Mouse (Mus musculus) embryonic facial prominence, embryonic 15.5 days (tissue): ENCODE data around the gene Cdk14. TPM values are rescaled to one million over a fixed set of nuclear protein-coding genes. Genes with fewer than 3 reads are reported as not detected.

Experiments used
- ATAC-seq: fragments of 200-750 bp; cut with Nextera tagmentation; 2 replicates; pipeline ENCODE4 v1.8.0; 2017; ENCODE audit warnings: low read depth, moderate TSS enrichment; ENCODE audit not compliant: insufficient number of reproducible peaks, low FRiP score, low TSS enrichment
- H3K27ac ChIP-seq: fragments of 300-500 bp; sonication (generic); replicated peaks from 2 replicates; pipeline ENCODE4 v1.5.1; 2015; ENCODE audit warnings: mild to moderate bottlenecking, inconsistent platforms
- H3K27me3 ChIP-seq: fragments of 300-500 bp; sonication (generic); 2 replicates; pipeline ENCODE4 v1.6.1; 2015; ENCODE audit warnings: inconsistent platforms
- H3K36me3 ChIP-seq: fragments of 300-500 bp; sonication (generic); 2 replicates; pipeline ENCODE4 v1.6.1; 2015; ENCODE audit warnings: mild to moderate bottlenecking, inconsistent platforms
- H3K4me1 ChIP-seq: fragments of 300-500 bp; sonication (generic); 2 replicates; pipeline ENCODE4 v1.6.1; 2015; ENCODE audit warnings: inconsistent platforms
- H3K4me2 ChIP-seq: fragments of 300-500 bp; sonication (generic); replicated peaks from 2 replicates; pipeline ENCODE4 v1.6.1; 2015; ENCODE audit warnings: mild to moderate bottlenecking, inconsistent platforms
- H3K4me3 ChIP-seq: fragments of 300-500 bp; sonication (generic); replicated peaks from 2 replicates; pipeline ENCODE4 v1.5.1; 2015; ENCODE audit warnings: mild to moderate bottlenecking, inconsistent platforms
- H3K9ac ChIP-seq: fragments of 300-500 bp; sonication (generic); 2 replicates; pipeline ENCODE4 v1.6.1; 2015; ENCODE audit warnings: inconsistent platforms
- H3K9me3 ChIP-seq: fragments of 300-500 bp; sonication (generic); replicated peaks from 2 replicates; pipeline ENCODE4 v1.6.1; 2016; ENCODE audit warnings: inconsistent platforms
- WGBS: fragments of 180-500 bp; shearing (Covaris S2); methylation state at CpG from one replicate; pipeline ENCODE4 v1.1.7; 2015; 5-methylcytosine and 5-hydroxymethylcytosine counted together
- polyA plus RNA-seq: library from polyadenylated mRNA; unstranded; fragments of >200 nt; fragmentation: Nextera tagmentation; extraction: Ambion mirVana; gene quantifications from 2 replicates; pipeline ENCODE4 v1.2.1, GENCODE M21; 2015

Cdk14 gene
- polyA plus RNA-seq, 1 experiment from 2014 or later: 24.5 TPM

GRCm38 (mm10) chr5:5013783-5014182 is 406.3 kb downstream of the Cdk14 start:
- H3K27ac ChIP-seq: no peak overlapping the region
- H3K4me1 ChIP-seq: peaks cover 9% of the 10 kb centered on the region; the same call in 1 of the 2 replicates
- no peak for ATAC-seq
- H3K9me3 ChIP-seq: no peaks in the 10 kb centered on the region
- H3K4me2 ChIP-seq: no peak overlapping the region
- no peak overlapping the region for H3K4me3 ChIP-seq
- H3K9ac ChIP-seq: no peak overlapping the region
- 75% methylated on average over 3 of the region's 3 CpGs for WGBS
- H3K27me3 ChIP-seq: no peaks in the 10 kb centered on the region
- H3K36me3 ChIP-seq: no peaks in the 10 kb centered on the region

DNA sequence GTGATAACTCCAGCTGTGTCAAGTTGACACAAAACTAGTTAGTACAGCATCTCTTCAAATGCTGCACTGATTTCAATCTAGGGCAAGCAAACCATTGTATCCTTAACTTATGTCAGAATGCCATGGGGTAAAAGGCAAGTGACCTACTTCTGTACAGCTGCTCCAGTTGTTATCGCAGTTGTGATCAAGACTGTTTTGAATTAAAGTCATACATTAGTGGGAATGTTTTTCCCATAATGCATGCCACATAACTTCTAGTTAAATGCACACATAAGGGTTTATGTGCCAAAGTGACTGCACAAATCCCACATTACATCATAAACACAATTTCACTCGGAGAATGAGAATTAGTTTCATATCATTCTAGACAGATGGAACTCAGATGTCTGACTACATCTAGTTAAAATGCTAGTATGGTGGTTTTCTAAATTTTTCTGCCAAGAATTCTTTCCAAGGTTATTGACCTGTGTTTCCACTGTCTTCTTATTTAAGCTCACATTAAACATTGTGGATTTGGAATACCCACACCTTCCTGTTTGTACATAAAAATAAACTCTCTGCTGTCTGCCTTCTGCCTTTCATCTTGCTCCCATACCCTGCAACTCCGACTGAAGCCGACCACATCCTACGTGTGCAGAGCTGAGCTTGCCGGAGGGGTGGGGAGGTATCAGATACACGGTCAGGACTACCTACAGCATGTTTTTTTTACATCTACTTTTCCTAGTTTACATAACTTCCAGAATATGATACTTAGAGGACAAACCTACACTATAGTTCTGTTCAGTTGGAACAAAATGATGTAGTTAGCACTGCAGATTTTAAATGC is 407.4 kb downstream of the Cdk14 start:
- Histone ChIP-seq H3K4me1 (peaks cover 11% of the 10 kb centered on the region; the same call in 1 of the 2 replicates), H3K27me3 (no peaks in the 10 kb centered on the region), H3K9me3 (no peaks in the 10 kb centered on the region), H3K27ac (0 out of 2 replicates have a peak overlapping the region, but pooled peaks have one; percentile 40), H3K4me3 (no peak overlapping the region), H3K9ac (no peak overlapping the region), H3K36me3 (no peaks in the 10 kb centered on the region), H3K4me2 (no peak overlapping the region)
- no peak for ATAC-seq
- 36% methylated on average over 7 of the region's 7 CpGs for WGBS

DNA sequence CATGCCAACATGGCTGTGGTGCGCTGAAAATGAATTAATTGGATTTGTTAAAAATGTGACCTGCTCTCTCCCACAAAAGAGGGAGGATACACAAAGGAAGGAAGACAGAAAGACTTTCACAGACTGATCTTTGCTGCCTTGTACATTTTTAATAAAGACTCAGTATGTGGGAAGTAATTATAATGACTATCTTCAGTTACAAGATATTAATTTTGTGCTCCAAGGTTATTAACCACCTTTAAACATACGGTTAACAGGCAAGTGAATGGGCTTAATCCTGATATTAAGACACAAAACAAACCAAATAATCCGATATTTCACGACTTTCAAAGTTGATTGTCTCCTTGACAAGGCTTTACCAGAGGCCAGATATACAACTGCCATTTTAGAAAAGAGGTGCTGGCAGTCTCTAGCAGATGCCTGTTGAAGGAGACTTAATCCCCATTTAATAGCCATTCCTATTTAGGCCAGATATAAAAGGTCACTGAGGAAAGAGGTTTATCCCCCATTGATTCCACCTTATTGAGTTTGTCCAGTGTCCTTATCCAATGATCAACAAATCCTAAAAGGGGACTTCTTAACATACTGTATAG is 411.9 kb downstream of the Cdk14 start:
- Histone ChIP-seq H3K4me1 (0 out of 2 replicates have a peak, but pooled peaks cover 7% of the 10 kb centered on the region), H3K36me3 (no peaks in the 10 kb centered on the region), H3K9me3 (no peaks in the 10 kb centered on the region), H3K4me3 (no peak overlapping the region), H3K9ac (no peak overlapping the region), H3K4me2 (no peak overlapping the region), H3K27ac (no peak overlapping the region), H3K27me3 (no peaks in the 10 kb centered on the region)
- WGBS: 83% methylated on average over 4 of the region's 4 CpGs
- ATAC-seq: no peak

DNA sequence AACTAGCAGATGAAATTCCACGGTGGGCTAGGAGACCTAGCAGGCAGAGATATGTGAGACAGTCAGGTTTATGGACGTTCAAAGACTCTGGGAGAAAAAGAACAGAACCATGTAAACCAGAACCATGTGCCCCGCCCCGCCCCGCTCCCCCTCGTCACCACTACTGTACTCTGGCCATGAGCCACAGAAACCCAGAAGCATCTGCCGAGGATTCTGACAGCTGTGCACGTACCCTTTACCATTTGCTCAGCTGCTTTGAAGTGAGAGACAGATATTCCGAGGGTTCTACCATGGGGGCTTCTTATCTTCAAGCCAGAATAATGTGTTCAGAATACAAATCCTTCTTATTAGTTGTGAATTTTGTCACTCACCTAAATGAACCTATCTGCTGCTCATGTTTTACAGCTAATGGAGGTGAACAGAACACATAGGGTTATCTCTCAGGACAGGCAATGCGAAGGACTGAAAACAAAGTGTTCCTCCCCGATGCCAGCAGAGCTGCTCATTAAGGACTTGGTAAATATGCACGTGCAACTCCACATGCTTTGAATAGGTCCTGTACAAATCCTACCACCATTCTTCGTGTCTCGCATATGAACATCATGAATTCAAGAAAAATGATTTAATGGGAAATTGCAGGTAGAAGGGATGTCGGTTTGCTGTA is 412.5 kb downstream of the Cdk14 start:
- Histone ChIP-seq H3K27me3 (no peaks in the 10 kb centered on the region), H3K9me3 (no peaks in the 10 kb centered on the region), H3K9ac (no peak overlapping the region), H3K36me3 (no peaks in the 10 kb centered on the region), H3K4me3 (no peak overlapping the region), H3K27ac (no peak overlapping the region), H3K4me2 (no peak overlapping the region), H3K4me1 (0 out of 2 replicates have a peak, but pooled peaks cover 7% of the 10 kb centered on the region)
- no peak for ATAC-seq
- 63% methylated on average over 15 of the region's 15 CpGs for WGBS

GRCm38 (mm10) chr5:5005633-5006032 is 414.5 kb downstream of the Cdk14 start:
- H3K27ac ChIP-seq: no peak overlapping the region
- H3K9me3 ChIP-seq: no peaks in the 10 kb centered on the region
- ATAC-seq: no peak
- H3K36me3 ChIP-seq: no peaks in the 10 kb centered on the region
- no peak overlapping the region for H3K4me3 ChIP-seq
- H3K9ac ChIP-seq: no peak overlapping the region
- no peak overlapping the region for H3K4me2 ChIP-seq
- 0 out of 2 replicates have a peak, but pooled peaks cover 5% of the 10 kb centered on the region for H3K4me1 ChIP-seq
- no peaks in the 10 kb centered on the region for H3K27me3 ChIP-seq
- WGBS: 53% methylated on average over 1 of the region's 1 CpGs

DNA sequence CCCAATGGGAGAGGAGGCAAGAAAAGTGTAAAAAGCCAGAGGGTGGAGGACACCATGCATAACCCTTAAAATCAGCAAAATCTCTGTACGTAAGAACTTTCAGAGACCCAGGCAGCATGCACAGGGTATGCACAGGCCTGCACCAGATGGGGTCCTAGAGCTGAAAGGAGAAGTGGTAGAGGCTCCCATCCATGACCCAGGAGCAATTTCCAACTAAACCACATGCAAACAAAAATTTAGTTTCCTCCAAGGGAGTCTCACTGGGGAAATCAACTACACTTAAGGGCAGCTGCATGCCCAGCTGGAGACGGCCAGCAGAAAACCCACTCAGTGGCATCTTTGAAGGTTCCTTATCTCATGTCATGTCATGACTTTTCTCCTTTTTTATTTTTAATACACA is 415.4 kb downstream of the Cdk14 start:
- Histone ChIP-seq H3K4me1 (0 out of 2 replicates have a peak, but pooled peaks cover 5% of the 10 kb centered on the region), H3K4me2 (no peak overlapping the region), H3K27ac (no peak overlapping the region), H3K36me3 (no peaks in the 10 kb centered on the region), H3K27me3 (no peaks in the 10 kb centered on the region), H3K4me3 (no peak overlapping the region), H3K9me3 (no peaks in the 10 kb centered on the region), H3K9ac (no peak overlapping the region)
- no peak for ATAC-seq
- WGBS: 89% methylated on average over 2 of the region's 2 CpGs

GRCm38 (mm10) chr5:4993192-4993601 is 426.9 kb downstream of the Cdk14 start:
- Histone ChIP-seq H3K9me3 (no peaks in the 10 kb centered on the region), H3K4me1 (peaks cover 18% of the 10 kb centered on the region), H3K4me2 (no peak overlapping the region), H3K27ac (peak overlapping the region; percentile 84), H3K4me3 (no peak overlapping the region), H3K36me3 (no peaks in the 10 kb centered on the region), H3K9ac (no peak overlapping the region), H3K27me3 (no peaks in the 10 kb centered on the region)
- peak; percentile 78 for ATAC-seq
- 25% methylated on average over 4 of the region's 4 CpGs for WGBS

DNA sequence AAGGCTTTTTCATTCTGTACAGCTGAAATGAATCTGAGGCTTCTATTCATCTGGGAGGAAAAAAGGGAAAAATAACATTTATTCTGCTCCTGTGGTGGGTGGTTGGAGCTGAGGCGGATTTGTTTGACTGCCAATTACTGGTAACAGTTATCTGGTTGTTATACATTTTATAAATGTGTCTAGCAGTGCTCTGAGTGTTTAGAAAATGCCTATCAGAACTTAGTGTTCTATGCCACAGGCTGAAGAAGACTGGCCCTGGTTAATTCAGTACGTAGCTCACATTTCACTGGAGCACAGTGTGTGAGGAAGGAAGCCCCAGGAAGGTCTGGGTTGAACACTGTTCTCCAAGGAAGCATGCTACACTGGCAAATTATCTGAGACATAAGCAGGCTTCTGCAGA is 429.1 kb downstream of the Cdk14 start:
- ATAC-seq: no peak
- H3K4me3 ChIP-seq: no peak overlapping the region
- no peaks in the 10 kb centered on the region for H3K36me3 ChIP-seq
- no peak overlapping the region for H3K27ac ChIP-seq
- no peaks in the 10 kb centered on the region for H3K27me3 ChIP-seq
- WGBS: 54% methylated on average over 2 of the region's 2 CpGs
- H3K9me3 ChIP-seq: no peaks in the 10 kb centered on the region
- H3K4me1 ChIP-seq: peaks cover 18% of the 10 kb centered on the region
- no peak overlapping the region for H3K9ac ChIP-seq
- H3K4me2 ChIP-seq: no peak overlapping the region

- H3K9me3 ChIP-seq: no peaks in the 10 kb centered on the region
- H3K4me1 ChIP-seq: peaks cover 18% of the 10 kb centered on the region
- no peak for ATAC-seq
- H3K9ac ChIP-seq: no peak overlapping the region
- no peak overlapping the region for H3K4me3 ChIP-seq
- WGBS: 68% methylated on average over 5 of the region's 5 CpGs
- no peak overlapping the region for H3K4me2 ChIP-seq
- no peaks in the 10 kb centered on the region for H3K36me3 ChIP-seq
- no peak overlapping the region for H3K27ac ChIP-seq
- no peaks in the 10 kb centered on the region for H3K27me3 ChIP-seq
Measured at GRCm38 (mm10) chr5:4990237-4990636, 429.9 kb downstream of the Cdk14 start.

DNA sequence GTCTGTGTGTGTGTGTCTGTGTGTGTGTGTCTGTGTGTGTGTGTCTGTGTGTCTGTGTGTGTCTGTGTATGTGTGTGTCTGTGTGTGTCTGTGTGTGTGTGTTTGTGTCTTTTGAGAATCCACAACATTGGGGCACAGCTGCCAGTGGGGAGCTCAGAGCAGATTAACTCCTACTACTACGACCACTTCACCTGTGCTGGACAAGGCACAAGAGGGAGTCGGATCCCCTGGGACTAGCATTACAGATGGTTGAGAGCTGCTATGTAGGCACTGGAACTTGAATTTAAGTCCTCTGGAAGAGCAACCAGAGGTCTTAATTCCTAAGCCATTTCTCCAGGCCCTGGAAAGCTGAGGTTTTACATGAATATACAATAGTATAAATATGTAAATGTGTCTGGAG is 433.9 kb downstream of the Cdk14 start:
- WGBS: 81% methylated on average over 2 of the region's 2 CpGs
- Histone ChIP-seq H3K4me1 (0 out of 2 replicates have a peak, but pooled peaks cover 2% of the 10 kb centered on the region), H3K9me3 (no peaks in the 10 kb centered on the region), H3K9ac (no peak overlapping the region), H3K4me3 (no peak overlapping the region), H3K36me3 (no peaks in the 10 kb centered on the region), H3K27ac (no peak overlapping the region), H3K27me3 (no peaks in the 10 kb centered on the region), H3K4me2 (no peak overlapping the region)
- no peak for ATAC-seq

DNA sequence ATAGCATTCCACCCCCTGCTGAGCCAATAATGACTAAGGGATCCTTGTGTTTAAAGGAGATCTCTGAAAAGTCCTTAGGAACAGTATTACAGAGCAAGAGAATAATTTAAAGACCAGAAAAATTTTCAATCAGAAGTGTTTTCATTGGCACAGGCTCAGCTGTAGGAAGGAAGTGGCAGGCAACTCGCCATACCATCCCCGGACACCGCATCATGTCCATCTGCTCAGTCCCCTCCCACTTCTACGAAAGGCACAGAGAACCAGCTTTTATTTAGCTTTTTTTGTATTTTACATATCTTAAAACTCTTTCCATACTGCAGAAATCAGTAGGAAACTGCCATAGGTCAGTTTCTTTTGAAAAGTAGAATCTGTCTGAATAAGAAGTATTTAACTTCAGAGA is 440.6 kb downstream of the Cdk14 start:
- WGBS: 76% methylated on average over 4 of the region's 4 CpGs
- H3K4me3 ChIP-seq: no peak overlapping the region
- H3K27ac ChIP-seq: no peak overlapping the region
- ATAC-seq: no peak
- no peak overlapping the region for H3K4me2 ChIP-seq
- no peaks in the 10 kb centered on the region for H3K9me3 ChIP-seq
- H3K36me3 ChIP-seq: no peaks in the 10 kb centered on the region
- no peak overlapping the region for H3K9ac ChIP-seq
- H3K27me3 ChIP-seq: no peaks in the 10 kb centered on the region
- 0 out of 2 replicates have a peak, but pooled peaks cover 4% of the 10 kb centered on the region for H3K4me1 ChIP-seq
